Mouse (Mus musculus) macrophage (primary cell): ENCODE measurements around the gene Gm17268. TPM values are rescaled to one million over a fixed set of nuclear protein-coding genes. Genes with fewer than 3 reads are reported as not detected.
A peak's percentile ranks its signal among the peaks of the same experiment; 100 is the strongest.

Source experiments
- H3K27ac ChIP-seq: fragments of 350-480 bp; formaldehyde crosslinking; 2 replicates; pipeline ENCODE4 v1.9.0; 2021
- H3K36me3 ChIP-seq: fragments of 350-480 bp; formaldehyde crosslinking; 2 replicates; pipeline ENCODE4 v1.9.0; 2021; ENCODE audit errors: inconsistent target
- H3K4me3 ChIP-seq: fragments of 350-480 bp; formaldehyde crosslinking; 2 replicates; pipeline ENCODE4 v1.9.0; 2021; ENCODE audit errors: inconsistent target
- H3K79me2 ChIP-seq: fragments of 350-480 bp; formaldehyde crosslinking; 2 replicates; pipeline ENCODE4 v1.9.0; 2021; ENCODE audit errors: inconsistent target
- WGBS: methylation state at CpG from one replicate; pipeline ENCODE4 v1.1.7; 2026; ENCODE audit warnings: inconsistent platforms; ENCODE audit not compliant: missing documents; 5-methylcytosine and 5-hydroxymethylcytosine counted together
- polyA plus RNA-seq: library from polyadenylated mRNA; stranded (reverse); fragments of 250-400 nt; gene quantifications from 3 replicates; pipeline ENCODE4 v1.2.4, GENCODE M21; 2018; ENCODE audit warnings: inconsistent platforms

Gene Gm17268
- polyA plus RNA-seq, 1 experiment from 2014 or later: not detected

GRCm38 (mm10) chr11:82015066-82015465 is 23.3 kb downstream of the Gm17268 start:
- Histone ChIP-seq H3K36me3 (no peaks in the 10 kb centered on the region), H3K4me3 (no peak overlapping the region), H3K79me2 (no peaks in the 10 kb centered on the region), H3K27ac (peak overlapping the region; percentile 33; the same call in 1 of the 2 replicates)
- WGBS: 32% methylated on average over 2 of the region's 2 CpGs

GRCm38 (mm10) chr11:82013756-82014155 is 24.6 kb downstream of the Gm17268 start:
- 45% methylated on average over 1 of the region's 1 CpGs for WGBS
- Histone ChIP-seq H3K4me3 (no peak overlapping the region), H3K36me3 (no peaks in the 10 kb centered on the region), H3K79me2 (no peaks in the 10 kb centered on the region), H3K27ac (no peak overlapping the region)

- WGBS: 87% methylated on average over 8 of the region's 8 CpGs
- no peaks in the 10 kb centered on the region for H3K79me2 ChIP-seq
- no peak overlapping the region for H3K4me3 ChIP-seq
- H3K27ac ChIP-seq: no peak overlapping the region
- H3K36me3 ChIP-seq: no peaks in the 10 kb centered on the region
These were observed 26.8 kb downstream of the Gm17268 start for GRCm38 (mm10) chr11:82011411-82012193.

- no peaks in the 10 kb centered on the region for H3K36me3 ChIP-seq
- no peaks in the 10 kb centered on the region for H3K79me2 ChIP-seq
- 97% methylated on average over 3 of the region's 3 CpGs for WGBS
- peak overlapping the region; percentile 29 for H3K27ac ChIP-seq
- H3K4me3 ChIP-seq: no peak overlapping the region
These were observed 28.2 kb downstream of the Gm17268 start for GRCm38 (mm10) chr11:82010115-82010514.

- H3K36me3 ChIP-seq: no peaks in the 10 kb centered on the region
These were observed 31.5 kb downstream of the Gm17268 start for GRCm38 (mm10) chr11:82006796-82007423.

GRCm38 (mm10) chr11:82004810-82005209 is 33.6 kb downstream of the Gm17268 start:
- Histone ChIP-seq H3K36me3 (no peaks in the 10 kb centered on the region), H3K27ac (peak overlapping the region; percentile 99), H3K4me3 (no peak overlapping the region), H3K79me2 (no peaks in the 10 kb centered on the region)
- 3% methylated on average over 2 of the region's 2 CpGs for WGBS

More at GRCm38 (mm10) chr11:82006796-82007423, 31.5 kb downstream of the Gm17268 start:
- Histone ChIP-seq H3K27ac (peak overlapping the region; percentile 99), H3K79me2 (no peaks in the 10 kb centered on the region), H3K4me3 (peak overlapping the region; percentile 5; the same call in 1 of the 2 replicates)
- WGBS: 0% methylated on average over 12 of the region's 12 CpGs

- WGBS: 91% methylated on average over 5 of the region's 5 CpGs
- no peak overlapping the region for H3K4me3 ChIP-seq
- no peaks in the 10 kb centered on the region for H3K36me3 ChIP-seq
- no peak overlapping the region for H3K27ac ChIP-seq
- H3K79me2 ChIP-seq: no peaks in the 10 kb centered on the region
These were observed 37.8 kb downstream of the Gm17268 start for GRCm38 (mm10) chr11:82000581-82000980.

GRCm38 (mm10) chr11:81999469-81999868 is 38.9 kb downstream of the Gm17268 start:
- Histone ChIP-seq H3K36me3 (no peaks in the 10 kb centered on the region), H3K4me3 (no peak overlapping the region), H3K27ac (no peak overlapping the region), H3K79me2 (no peaks in the 10 kb centered on the region)
- WGBS: 89% methylated on average over 4 of the region's 4 CpGs

- Histone ChIP-seq H3K79me2 (no peaks in the 10 kb centered on the region), H3K27ac (no peak overlapping the region), H3K4me3 (no peak overlapping the region), H3K36me3 (no peaks in the 10 kb centered on the region)
- 90% methylated on average over 3 of the region's 3 CpGs for whole genome bisulfite sequencing
These were observed 39.7 kb downstream of the Gm17268 start for GRCm38 (mm10) chr11:81998646-81999045.

GRCm38 (mm10) chr11:81997085-81997484 is 41.3 kb downstream of the Gm17268 start:
- no peaks in the 10 kb centered on the region for H3K36me3 ChIP-seq
- 53% methylated on average over 5 of the region's 5 CpGs for WGBS
- no peaks in the 10 kb centered on the region for H3K79me2 ChIP-seq
- no peak overlapping the region for H3K4me3 ChIP-seq
- peak overlapping the region; percentile 92 for H3K27ac ChIP-seq

GRCm38 (mm10) chr11:81996172-81996841 is 42.1 kb downstream of the Gm17268 start:
- 72% methylated on average over 10 of the region's 10 CpGs for WGBS
- Histone ChIP-seq H3K36me3 (no peaks in the 10 kb centered on the region), H3K27ac (peak overlapping the region; percentile 92), H3K79me2 (no peaks in the 10 kb centered on the region), H3K4me3 (no peak overlapping the region)

GRCm38 (mm10) chr11:81983146-81983545 is 55.2 kb downstream of the Gm17268 start:
- WGBS: 32% methylated on average over 5 of the region's 5 CpGs
- no peaks in the 10 kb centered on the region for H3K36me3 ChIP-seq
- H3K4me3 ChIP-seq: no peak overlapping the region
- H3K27ac ChIP-seq: no peak overlapping the region
- no peaks in the 10 kb centered on the region for H3K79me2 ChIP-seq

- no peak overlapping the region for H3K27ac ChIP-seq
- H3K79me2 ChIP-seq: no peaks in the 10 kb centered on the region
- H3K36me3 ChIP-seq: no peaks in the 10 kb centered on the region
- 85% methylated on average over 10 of the region's 11 CpGs for WGBS
- H3K4me3 ChIP-seq: no peak overlapping the region
These were observed 56.2 kb downstream of the Gm17268 start for GRCm38 (mm10) chr11:81982191-81982590.
